Mouse (Mus musculus): ENCODE results near the gene Lrrc7. TPM values are rescaled to one million over a fixed set of nuclear protein-coding genes. Genes with fewer than 3 reads are reported as not detected.

The Lrrc7 gene
- polyA plus RNA-seq, 1 experiment from 2014 or later: 2.8 TPM

GRCm38 (mm10) chr3:158362091-158362490 is 199.9 kb downstream of the Lrrc7 start:
- ATAC-seq (ENCODE audit: insufficient number of reproducible peaks, low FRiP score, low TSS enrichment, low read depth): no peak
- 92% methylated on average over 2 of the region's 2 CpGs for WGBS
- H3K27ac ChIP-seq (replicated peaks): no peak overlapping the region

GRCm38 (mm10) chr3:158356706-158357105 is 205.3 kb downstream of the Lrrc7 start:
- Histone ChIP-seq H3K4me1 (no peaks in the 10 kb centered on the region), H3K36me3 (no peaks in the 10 kb centered on the region), H3K27ac (replicated peaks) (no peak overlapping the region), H3K9ac (no peak overlapping the region), H3K4me3 (replicated peaks) (no peak overlapping the region), H3K27me3 (no peaks in the 10 kb centered on the region), H3K4me2 (replicated peaks) (no peak overlapping the region), H3K9me3 (replicated peaks) (no peaks in the 10 kb centered on the region)
- 83% methylated on average over 1 of the region's 1 CpGs for WGBS
- no peak for ATAC-seq (ENCODE audit: insufficient number of reproducible peaks, low FRiP score, low TSS enrichment, low read depth)

More at GRCm38 (mm10) chr3:158362091-158362490, 199.9 kb downstream of the Lrrc7 start:
- no peak overlapping the region for H3K4me2 ChIP-seq (replicated peaks)
- H3K36me3 ChIP-seq: no peaks in the 10 kb centered on the region
- H3K9me3 ChIP-seq (replicated peaks): no peaks in the 10 kb centered on the region
- no peaks in the 10 kb centered on the region for H3K27me3 ChIP-seq
- no peaks in the 10 kb centered on the region for H3K4me1 ChIP-seq
- no peak overlapping the region for H3K4me3 ChIP-seq (replicated peaks)
- H3K9ac ChIP-seq: no peak overlapping the region

- Histone ChIP-seq H3K4me2 (replicated peaks) (no peak overlapping the region), H3K9me3 (replicated peaks) (no peaks in the 10 kb centered on the region), H3K27ac (replicated peaks) (no peak overlapping the region), H3K4me1 (no peaks in the 10 kb centered on the region), H3K36me3 (no peaks in the 10 kb centered on the region), H3K4me3 (replicated peaks) (no peak overlapping the region), H3K27me3 (no peaks in the 10 kb centered on the region), H3K9ac (no peak overlapping the region)
- no peak for ATAC-seq (ENCODE audit: insufficient number of reproducible peaks, low FRiP score, low TSS enrichment, low read depth)
- WGBS: 86% methylated on average over 4 of the region's 4 CpGs
These were observed 205.8 kb downstream of the Lrrc7 start for GRCm38 (mm10) chr3:158356194-158356593.

GRCm38 (mm10) chr3:158340808-158341207 is 221.2 kb downstream of the Lrrc7 start:
- Histone ChIP-seq H3K4me3 (replicated peaks) (no peak overlapping the region), H3K27ac (replicated peaks) (no peak overlapping the region), H3K4me1 (no peaks in the 10 kb centered on the region), H3K9me3 (replicated peaks) (no peaks in the 10 kb centered on the region), H3K36me3 (no peaks in the 10 kb centered on the region), H3K4me2 (replicated peaks) (no peak overlapping the region), H3K27me3 (no peaks in the 10 kb centered on the region), H3K9ac (no peak overlapping the region)
- no peak for ATAC-seq (ENCODE audit: insufficient number of reproducible peaks, low FRiP score, low TSS enrichment, low read depth)

GRCm38 (mm10) chr3:158330085-158330484 is 231.9 kb downstream of the Lrrc7 start:
- Histone ChIP-seq H3K27me3 (no peaks in the 10 kb centered on the region), H3K27ac (replicated peaks) (no peak overlapping the region), H3K4me1 (no peaks in the 10 kb centered on the region), H3K4me3 (replicated peaks) (no peak overlapping the region), H3K36me3 (no peaks in the 10 kb centered on the region), H3K9me3 (replicated peaks) (no peaks in the 10 kb centered on the region), H3K4me2 (replicated peaks) (no peak overlapping the region), H3K9ac (no peak overlapping the region)
- no peak for ATAC-seq (ENCODE audit: insufficient number of reproducible peaks, low FRiP score, low TSS enrichment, low read depth)

- Histone ChIP-seq H3K36me3 (no peaks in the 10 kb centered on the region), H3K9me3 (replicated peaks) (no peaks in the 10 kb centered on the region), H3K9ac (no peak overlapping the region), H3K27me3 (no peaks in the 10 kb centered on the region), H3K4me1 (no peaks in the 10 kb centered on the region), H3K27ac (replicated peaks) (no peak overlapping the region), H3K4me3 (replicated peaks) (no peak overlapping the region), H3K4me2 (replicated peaks) (no peak overlapping the region)
- WGBS: 67% methylated on average over 2 of the region's 2 CpGs
- no peak for ATAC-seq (ENCODE audit: insufficient number of reproducible peaks, low FRiP score, low TSS enrichment, low read depth)
These were observed 251.6 kb downstream of the Lrrc7 start for GRCm38 (mm10) chr3:158310391-158310790.

- Histone ChIP-seq H3K4me1 (no peaks in the 10 kb centered on the region), H3K9ac (no peak overlapping the region), H3K27ac (replicated peaks) (no peak overlapping the region), H3K9me3 (replicated peaks) (no peaks in the 10 kb centered on the region), H3K27me3 (no peaks in the 10 kb centered on the region), H3K36me3 (no peaks in the 10 kb centered on the region), H3K4me2 (replicated peaks) (no peak overlapping the region), H3K4me3 (replicated peaks) (no peak overlapping the region)
- ATAC-seq (ENCODE audit: insufficient number of reproducible peaks, low FRiP score, low TSS enrichment, low read depth): no peak
These were observed 254.6 kb downstream of the Lrrc7 start for GRCm38 (mm10) chr3:158307415-158307814.

GRCm38 (mm10) chr3:158298732-158299131 is 263.3 kb downstream of the Lrrc7 start:
- Histone ChIP-seq H3K9ac (no peak overlapping the region), H3K9me3 (replicated peaks) (no peaks in the 10 kb centered on the region), H3K36me3 (no peaks in the 10 kb centered on the region), H3K4me1 (no peaks in the 10 kb centered on the region), H3K27ac (replicated peaks) (no peak overlapping the region), H3K4me2 (replicated peaks) (no peak overlapping the region), H3K27me3 (no peaks in the 10 kb centered on the region), H3K4me3 (replicated peaks) (no peak overlapping the region)
- WGBS: 74% methylated on average over 3 of the region's 3 CpGs
- ATAC-seq (ENCODE audit: insufficient number of reproducible peaks, low FRiP score, low TSS enrichment, low read depth): no peak

- H3K9ac ChIP-seq: no peak overlapping the region
- no peak for ATAC-seq (ENCODE audit: insufficient number of reproducible peaks, low FRiP score, low TSS enrichment, low read depth)
- no peaks in the 10 kb centered on the region for H3K4me1 ChIP-seq
- no peak overlapping the region for H3K4me3 ChIP-seq (replicated peaks)
- WGBS: 64% methylated on average over 5 of the region's 5 CpGs
- no peaks in the 10 kb centered on the region for H3K36me3 ChIP-seq
- H3K27ac ChIP-seq (replicated peaks): no peak overlapping the region
- H3K27me3 ChIP-seq: no peaks in the 10 kb centered on the region
- no peak overlapping the region for H3K4me2 ChIP-seq (replicated peaks)
- no peaks in the 10 kb centered on the region for H3K9me3 ChIP-seq (replicated peaks)
These were observed 267.0 kb downstream of the Lrrc7 start for GRCm38 (mm10) chr3:158295041-158295440.

- no peaks in the 10 kb centered on the region for H3K9me3 ChIP-seq (replicated peaks)
- no peak overlapping the region for H3K4me3 ChIP-seq (replicated peaks)
- no peaks in the 10 kb centered on the region for H3K36me3 ChIP-seq
- ATAC-seq (ENCODE audit: insufficient number of reproducible peaks, low FRiP score, low TSS enrichment, low read depth): no peak
- no peak overlapping the region for H3K4me2 ChIP-seq (replicated peaks)
- WGBS: 64% methylated on average over 1 of the region's 1 CpGs
- no peaks in the 10 kb centered on the region for H3K4me1 ChIP-seq
- no peak overlapping the region for H3K27ac ChIP-seq (replicated peaks)
- no peaks in the 10 kb centered on the region for H3K27me3 ChIP-seq
- H3K9ac ChIP-seq: no peak overlapping the region
These were observed 277.6 kb downstream of the Lrrc7 start for GRCm38 (mm10) chr3:158284431-158284830.

- Histone ChIP-seq H3K4me1 (no peaks in the 10 kb centered on the region), H3K27me3 (no peaks in the 10 kb centered on the region), H3K9me3 (replicated peaks) (no peaks in the 10 kb centered on the region), H3K9ac (no peak overlapping the region), H3K36me3 (no peaks in the 10 kb centered on the region), H3K4me2 (replicated peaks) (no peak overlapping the region), H3K27ac (replicated peaks) (no peak overlapping the region), H3K4me3 (replicated peaks) (no peak overlapping the region)
- no peak for ATAC-seq (ENCODE audit: insufficient number of reproducible peaks, low FRiP score, low TSS enrichment, low read depth)
- WGBS: 70% methylated on average over 2 of the region's 2 CpGs
These were observed 283.4 kb downstream of the Lrrc7 start for GRCm38 (mm10) chr3:158278631-158279030.

GRCm38 (mm10) chr3:158272700-158273099 is 289.3 kb downstream of the Lrrc7 start:
- 85% methylated on average over 1 of the region's 1 CpGs for WGBS
- Histone ChIP-seq H3K36me3 (no peaks in the 10 kb centered on the region), H3K4me3 (replicated peaks) (no peak overlapping the region), H3K27ac (replicated peaks) (no peak overlapping the region), H3K27me3 (no peaks in the 10 kb centered on the region), H3K9ac (no peak overlapping the region), H3K9me3 (replicated peaks) (no peaks in the 10 kb centered on the region), H3K4me1 (no peaks in the 10 kb centered on the region), H3K4me2 (replicated peaks) (no peak overlapping the region)
- no peak for ATAC-seq (ENCODE audit: insufficient number of reproducible peaks, low FRiP score, low TSS enrichment, low read depth)
